Mouse (Mus musculus) stomach, postnatal 0 days (tissue): ENCODE measurements around the gene Map3k5.

ENCODE experiments used
- CTCF ChIP-seq: IDR thresholded peaks from 2 replicates; pipeline ENCODE4 v1.5.1; 2016; ENCODE audit warnings: antibody characterized with exemption, low read depth, mild to moderate bottlenecking, moderate library complexity
- EP300 ChIP-seq: optimal IDR thresholded peaks from 2 replicates; pipeline ENCODE3; 2016; ENCODE audit warnings: antibody characterized with exemption

DNA sequence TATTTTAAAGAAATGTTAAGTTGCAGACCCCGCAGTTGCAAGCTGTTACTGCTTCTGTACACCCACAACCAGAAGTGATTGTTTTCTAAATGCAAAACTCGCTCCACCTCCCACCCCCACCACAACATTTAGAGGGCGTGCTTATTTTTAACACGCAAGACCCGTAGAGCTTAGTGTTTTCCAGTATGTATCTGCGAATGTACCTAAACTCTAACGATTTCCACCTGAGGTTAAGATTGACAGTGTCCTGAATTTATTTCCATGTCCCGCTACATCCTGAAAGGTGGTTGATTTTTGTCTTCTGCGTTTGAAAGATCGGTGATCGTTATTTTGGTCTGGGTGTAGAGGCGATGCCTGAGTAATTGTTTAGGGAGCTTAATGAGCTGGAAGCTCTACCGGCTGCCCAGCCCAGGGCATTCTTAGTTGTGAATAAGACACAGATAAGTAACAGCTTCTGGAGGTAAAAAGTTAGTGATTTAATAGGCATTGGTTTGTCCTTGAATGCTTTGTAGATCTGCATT lies 215.6 kb downstream of the Map3k5 start:
- no peak for TF ChIP-seq CTCF
- TF ChIP-seq EP300: no peak
